Mouse (Mus musculus): Measurements from ENCODE around the gene Pagr1b. TPM values are rescaled to one million over a fixed set of nuclear protein-coding genes. Genes with fewer than 3 reads are reported as not detected.
A peak's percentile ranks its signal among the peaks of the same experiment; 100 is the strongest.

The Pagr1b gene
- polyA plus RNA-seq, 1 experiment from 2014 or later: not detected

- H3K27me3 ChIP-seq (ENCODE audit: control insufficient read depth, insufficient read depth, low read length): no peaks in the 10 kb centered on the region
- H3K9ac ChIP-seq (ENCODE audit: low read length): peak overlapping the region; percentile 90
- peaks cover 6% of the 10 kb centered on the region; the same call in 1 of the 2 replicates for H3K4me1 ChIP-seq (replicated peaks; ENCODE audit: control insufficient read depth, insufficient read depth, low read length)
- H3K4me3 ChIP-seq (ENCODE audit: low read depth, low read length): peak overlapping the region; percentile 98
- H3K36me3 ChIP-seq (ENCODE audit: control insufficient read depth, insufficient read depth, low read length): no peaks in the 10 kb centered on the region; the same call in 1 of the 2 replicates
- DNase-seq (ENCODE audit: low spot score) (no peak), ATAC-seq (replicated peaks; ENCODE audit: low FRiP score) (no peak)
- H3K27ac ChIP-seq (ENCODE audit: low read depth, low read length): no peak overlapping the region
- WGBS: 28% methylated on average over 14 of the region's 14 CpGs
- H3K9me3 ChIP-seq (ENCODE audit: control insufficient read depth, low read length): no peaks in the 10 kb centered on the region
- peak overlapping the region; percentile 84 for H3K4me2 ChIP-seq (ENCODE audit: low read depth, low read length, severe bottlenecking)
These were observed 39.3 kb downstream of the Pagr1b start for GRCm38 (mm10) chr7:126976878-126977459.

- Histone ChIP-seq H3K4me2 (ENCODE audit: low read depth, low read length, severe bottlenecking) (peak within 1 kb of the TSS; percentile 84), H3K4me1 (replicated peaks; ENCODE audit: control insufficient read depth, insufficient read depth, low read length) (peaks cover 6% of the 10 kb centered on the region; the same call in 1 of the 2 replicates), H3K9ac (ENCODE audit: low read length) (peak within 1 kb of the TSS; percentile 90), H3K27me3 (ENCODE audit: control insufficient read depth, insufficient read depth, low read length) (no peaks in the 10 kb centered on the region), H3K27ac (ENCODE audit: low read depth, low read length) (peak within 1 kb of the TSS; percentile 86), H3K9me3 (ENCODE audit: control insufficient read depth, low read length) (no peaks in the 10 kb centered on the region), H3K4me3 (ENCODE audit: low read depth, low read length) (peak within 1 kb of the TSS; percentile 98), H3K36me3 (ENCODE audit: control insufficient read depth, insufficient read depth, low read length) (no peaks in the 10 kb centered on the region; the same call in 1 of the 2 replicates)
- ATAC-seq (replicated peaks; ENCODE audit: low FRiP score): peak; percentile 95
- under 1% methylated on average over 55 of the region's 55 CpGs for WGBS
- peak; percentile 99 for DNase-seq (ENCODE audit: low spot score)
These were observed 40.1 kb downstream of the Pagr1b start, which contains the start of gene Cdiptos for GRCm38 (mm10) chr7:126975950-126976866. Gene Cdiptos (minus strand): TSS chr7:126976098.

- Histone ChIP-seq H3K36me3 (ENCODE audit: control insufficient read depth, insufficient read depth, low read length) (no peaks in the 10 kb centered on the region; the same call in 1 of the 2 replicates), H3K27me3 (ENCODE audit: control insufficient read depth, insufficient read depth, low read length) (no peaks in the 10 kb centered on the region), H3K4me2 (ENCODE audit: low read depth, low read length, severe bottlenecking) (peak within 1 kb of the TSS; percentile 84), H3K4me1 (replicated peaks; ENCODE audit: control insufficient read depth, insufficient read depth, low read length) (peaks cover 6% of the 10 kb centered on the region; the same call in 1 of the 2 replicates), H3K4me3 (ENCODE audit: low read depth, low read length) (peak within 1 kb of the TSS; percentile 98), H3K27ac (ENCODE audit: low read depth, low read length) (peak within 1 kb of the TSS; percentile 86), H3K9me3 (ENCODE audit: control insufficient read depth, low read length) (no peaks in the 10 kb centered on the region), H3K9ac (ENCODE audit: low read length) (peak within 1 kb of the TSS; percentile 90)
- 11% methylated on average over 1 of the region's 1 CpGs for WGBS
- ATAC-seq (replicated peaks; ENCODE audit: low FRiP score) (no peak), DNase-seq (ENCODE audit: low spot score) (no peak)
These were observed 40.6 kb downstream of the Pagr1b start, which contains the start of gene Cdipt for GRCm38 (mm10) chr7:126975893-126975949. Gene Cdipt (plus strand): TSS chr7:126975914.

- Histone ChIP-seq H3K4me3 (ENCODE audit: low read depth, low read length) (peak overlapping the region; percentile 98; the same call in 1 of the 2 replicates), H3K9me3 (ENCODE audit: control insufficient read depth, low read length) (no peaks in the 10 kb centered on the region), H3K27ac (ENCODE audit: low read depth, low read length) (no peak overlapping the region), H3K9ac (ENCODE audit: low read length) (peak overlapping the region; percentile 41), H3K4me1 (replicated peaks; ENCODE audit: control insufficient read depth, insufficient read depth, low read length) (peaks cover 6% of the 10 kb centered on the region; the same call in 1 of the 2 replicates), H3K36me3 (ENCODE audit: control insufficient read depth, insufficient read depth, low read length) (no peaks in the 10 kb centered on the region; the same call in 1 of the 2 replicates), H3K27me3 (ENCODE audit: control insufficient read depth, insufficient read depth, low read length) (no peaks in the 10 kb centered on the region), H3K4me2 (ENCODE audit: low read depth, low read length, severe bottlenecking) (peak overlapping the region; percentile 84)
- DNase-seq (ENCODE audit: low spot score) (no peak), ATAC-seq (replicated peaks; ENCODE audit: low FRiP score) (peak; percentile 25; the same call in 1 of the 2 replicates)
- WGBS: 12% methylated on average over 8 of the region's 8 CpGs
These were observed 40.8 kb downstream of the Pagr1b start for GRCm38 (mm10) chr7:126975493-126975892.

- H3K9me3 ChIP-seq (ENCODE audit: control insufficient read depth, low read length): no peaks in the 10 kb centered on the region
- no peak overlapping the region for H3K27ac ChIP-seq (ENCODE audit: low read depth, low read length)
- no peak overlapping the region for H3K4me2 ChIP-seq (ENCODE audit: low read depth, low read length, severe bottlenecking)
- H3K9ac ChIP-seq (ENCODE audit: low read length): no peak overlapping the region
- WGBS: 51% methylated on average over 6 of the region's 6 CpGs
- no peaks in the 10 kb centered on the region for H3K4me1 ChIP-seq (replicated peaks; ENCODE audit: control insufficient read depth, insufficient read depth, low read length)
- peaks cover 5% of the 10 kb centered on the region for H3K27me3 ChIP-seq (ENCODE audit: control insufficient read depth, insufficient read depth, low read length)
- no peak overlapping the region for H3K4me3 ChIP-seq (ENCODE audit: low read depth, low read length)
- ATAC-seq (replicated peaks; ENCODE audit: low FRiP score) (no peak), DNase-seq (ENCODE audit: low spot score) (no peak)
- H3K36me3 ChIP-seq (ENCODE audit: control insufficient read depth, insufficient read depth, low read length): no peaks in the 10 kb centered on the region
These were observed 48.9 kb downstream of the Pagr1b start for GRCm38 (mm10) chr7:126967361-126967760.

- WGBS: 81% methylated on average over 3 of the region's 3 CpGs
- Histone ChIP-seq H3K4me3 (ENCODE audit: low read depth, low read length) (no peak overlapping the region), H3K4me1 (replicated peaks; ENCODE audit: control insufficient read depth, insufficient read depth, low read length) (no peaks in the 10 kb centered on the region), H3K27ac (ENCODE audit: low read depth, low read length) (no peak overlapping the region), H3K9me3 (ENCODE audit: control insufficient read depth, low read length) (no peaks in the 10 kb centered on the region), H3K36me3 (ENCODE audit: control insufficient read depth, insufficient read depth, low read length) (no peaks in the 10 kb centered on the region), H3K9ac (ENCODE audit: low read length) (no peak overlapping the region), H3K27me3 (ENCODE audit: control insufficient read depth, insufficient read depth, low read length) (peaks cover 8% of the 10 kb centered on the region), H3K4me2 (ENCODE audit: low read depth, low read length, severe bottlenecking) (no peak overlapping the region)
- DNase-seq (ENCODE audit: low spot score): no peak
- ATAC-seq (replicated peaks; ENCODE audit: low FRiP score): no peak
These were observed 50.7 kb downstream of the Pagr1b start for GRCm38 (mm10) chr7:126965568-126965967.

GRCm38 (mm10) chr7:126963548-126964286, 52.6 kb downstream of the Pagr1b start:
- H3K27ac ChIP-seq (ENCODE audit: low read depth, low read length): no peak overlapping the region
- H3K4me1 ChIP-seq (replicated peaks; ENCODE audit: control insufficient read depth, insufficient read depth, low read length): no peaks in the 10 kb centered on the region
- WGBS: 28% methylated on average over 19 of the region's 19 CpGs
- peaks cover 8% of the 10 kb centered on the region for H3K27me3 ChIP-seq (ENCODE audit: control insufficient read depth, insufficient read depth, low read length)
- DNase-seq (ENCODE audit: low spot score): no peak
- no peak overlapping the region for H3K4me3 ChIP-seq (ENCODE audit: low read depth, low read length)
- H3K9ac ChIP-seq (ENCODE audit: low read length): no peak overlapping the region
- no peaks in the 10 kb centered on the region for H3K36me3 ChIP-seq (ENCODE audit: control insufficient read depth, insufficient read depth, low read length)
- no peak for ATAC-seq (replicated peaks; ENCODE audit: low FRiP score)
- peak overlapping the region; percentile 26; the same call in 1 of the 2 replicates for H3K4me2 ChIP-seq (ENCODE audit: low read depth, low read length, severe bottlenecking)
- no peaks in the 10 kb centered on the region for H3K9me3 ChIP-seq (ENCODE audit: control insufficient read depth, low read length)

- Histone ChIP-seq H3K27me3 (ENCODE audit: control insufficient read depth, insufficient read depth, low read length) (peaks cover 8% of the 10 kb centered on the region), H3K9me3 (ENCODE audit: control insufficient read depth, low read length) (no peaks in the 10 kb centered on the region), H3K9ac (ENCODE audit: low read length) (no peak overlapping the region), H3K4me3 (ENCODE audit: low read depth, low read length) (no peak overlapping the region), H3K4me2 (ENCODE audit: low read depth, low read length, severe bottlenecking) (no peak overlapping the region), H3K4me1 (replicated peaks; ENCODE audit: control insufficient read depth, insufficient read depth, low read length) (no peaks in the 10 kb centered on the region), H3K27ac (ENCODE audit: low read depth, low read length) (no peak overlapping the region), H3K36me3 (ENCODE audit: control insufficient read depth, insufficient read depth, low read length) (no peaks in the 10 kb centered on the region)
- DNase-seq (ENCODE audit: low spot score): no peak
- ATAC-seq (replicated peaks; ENCODE audit: low FRiP score): no peak
- WGBS: 89% methylated on average over 4 of the region's 4 CpGs
These were observed 54.3 kb downstream of the Pagr1b start for GRCm38 (mm10) chr7:126961965-126962364.

All from forebrain, embryonic 11.5 days (tissue).